ENCODE assay signal across 16 mouse cellular contexts in the genomic region with DNA sequence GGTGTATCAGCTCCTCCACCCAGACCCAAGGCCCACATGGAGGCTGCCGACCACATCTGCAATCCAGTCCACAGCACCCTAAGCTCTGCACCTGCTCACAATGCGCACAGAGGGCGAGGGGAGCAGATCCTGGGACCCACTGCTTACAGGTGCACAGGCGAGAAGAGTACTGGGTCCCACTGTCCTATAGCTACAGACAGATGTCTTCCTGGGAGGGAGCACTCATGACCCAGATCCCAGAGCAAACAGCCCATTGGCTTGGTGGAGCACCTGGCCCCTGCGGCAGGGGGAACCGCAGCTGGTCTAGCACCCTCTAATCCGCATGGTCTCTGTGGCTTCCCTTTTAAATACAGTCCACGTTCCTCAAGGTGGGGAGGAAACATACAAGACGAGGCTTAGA. TPM values are rescaled to one million over a fixed set of nuclear protein-coding genes. Genes with fewer than 3 reads are reported as not detected.
DNase-seq lines count a peak whose midpoint lies in the region; ATAC-seq and TF ChIP-seq lines count a peak whose summit lies in the region.
"Had no signal": no experiment of that assay in that cellular context is flagged by ENCODE, and none has a peak within 500 bp of the region (broad histone marks: within the 10 kb centered on the region; RNA-seq: fewer than 3 reads in every experiment).

No protein-coding gene starts in this region.

- peaks cover 15% of the 10 kb centered on the region for H3K36me3 ChIP-seq in forebrain, embryonic 15.5 days
- peaks cover 18% of the 10 kb centered on the region for H3K36me3 ChIP-seq in forebrain, embryonic 13.5 days (ENCODE audit: poor library complexity, severe bottlenecking)
- H3K36me3 ChIP-seq in heart, embryonic 13.5 days: peaks cover 49% of the 10 kb centered on the region
- peaks cover 20% of the 10 kb centered on the region for H3K36me3 ChIP-seq in lung, embryonic 14.5 days (ENCODE audit: insufficient read depth)
- H3K36me3 ChIP-seq in midbrain, embryonic 14.5 days (ENCODE audit: control insufficient read depth, insufficient read depth, low read length): peaks cover 18% of the 10 kb centered on the region

- 90% methylated on average over 9 of the region's 9 CpGs for WGBS in forebrain, embryonic 15.5 days
- WGBS in forebrain, embryonic 13.5 days: 90% methylated on average over 9 of the region's 9 CpGs
- WGBS in heart, embryonic 13.5 days: 78% methylated on average over 9 of the region's 9 CpGs
- whole genome bisulfite sequencing in lung, embryonic 14.5 days: 79% methylated on average over 9 of the region's 9 CpGs
- WGBS in midbrain, embryonic 14.5 days: 81% methylated on average over 9 of the region's 9 CpGs

- H3K9me3 ChIP-seq in forebrain, embryonic 15.5 days: no peaks in the 10 kb centered on the region
- H3K9me3 ChIP-seq in forebrain, embryonic 13.5 days (replicated peaks): no peaks in the 10 kb centered on the region
- H3K9me3 ChIP-seq in heart, embryonic 13.5 days: no peaks in the 10 kb centered on the region
- H3K9me3 ChIP-seq in lung, embryonic 14.5 days (ENCODE audit: low read depth, low read length): no peaks in the 10 kb centered on the region
- H3K9me3 ChIP-seq in midbrain, embryonic 14.5 days (ENCODE audit: control insufficient read depth, low read length): no peaks in the 10 kb centered on the region
- H3K9me3 ChIP-seq: embryonic facial prominence, embryonic 10.5 days; limb, embryonic 15.5 days had no signal

- H3K4me2 ChIP-seq in forebrain, embryonic 15.5 days (replicated peaks): no peak overlapping the region
- no peak overlapping the region for H3K4me2 ChIP-seq in forebrain, embryonic 13.5 days
- peak overlapping the region; percentile 65 for H3K4me2 ChIP-seq in heart, embryonic 13.5 days
- H3K4me2 ChIP-seq in lung, embryonic 14.5 days: no peak overlapping the region
- no peak overlapping the region for H3K4me2 ChIP-seq in midbrain, embryonic 14.5 days (ENCODE audit: low read length)
- H3K4me2 ChIP-seq: midbrain, embryonic 11.5 days had no signal

- peak overlapping the region; percentile 83; the same call in 1 of the 2 replicates for H3K27ac ChIP-seq in forebrain, embryonic 15.5 days (replicated peaks)
- no peak overlapping the region for H3K27ac ChIP-seq in forebrain, embryonic 13.5 days
- peak overlapping the region; percentile 96 for H3K27ac ChIP-seq in heart, embryonic 13.5 days (replicated peaks)
- H3K27ac ChIP-seq in lung, embryonic 14.5 days (ENCODE audit: low read depth): peak overlapping the region; percentile 20; the same call in 1 of the 2 replicates
- no peak overlapping the region for H3K27ac ChIP-seq in midbrain, embryonic 14.5 days (replicated peaks; ENCODE audit: low read depth, low read length)
- H3K27ac ChIP-seq: embryonic facial prominence, embryonic 10.5 days; macrophage; stomach, postnatal 0 days had no signal

- no peak for ATAC-seq in forebrain, embryonic 15.5 days (replicated peaks)
- ATAC-seq in forebrain, embryonic 13.5 days: no peak
- ATAC-seq in heart, embryonic 13.5 days (ENCODE audit: extremely low read depth, insufficient number of reproducible peaks, low FRiP score, low TSS enrichment): no peak
- no peak for ATAC-seq in lung, embryonic 14.5 days (ENCODE audit: insufficient read depth)
- ATAC-seq in midbrain, embryonic 14.5 days (ENCODE audit: low FRiP score, low TSS enrichment): no peak
- ATAC-seq: hindbrain, embryonic 16.5 days; intestine, postnatal 0 days had no signal

- no peaks in the 10 kb centered on the region for H3K27me3 ChIP-seq in forebrain, embryonic 15.5 days
- no peaks in the 10 kb centered on the region for H3K27me3 ChIP-seq in forebrain, embryonic 13.5 days
- no peaks in the 10 kb centered on the region for H3K27me3 ChIP-seq in heart, embryonic 13.5 days (replicated peaks)
- no peaks in the 10 kb centered on the region for H3K27me3 ChIP-seq in lung, embryonic 14.5 days (ENCODE audit: insufficient read depth, low read length)
- H3K27me3 ChIP-seq in midbrain, embryonic 14.5 days (ENCODE audit: control insufficient read depth, insufficient read depth, low read length): no peaks in the 10 kb centered on the region
- H3K27me3 ChIP-seq: limb, embryonic 15.5 days had no signal

- peaks cover 17% of the 10 kb centered on the region for H3K4me1 ChIP-seq in forebrain, embryonic 15.5 days
- H3K4me1 ChIP-seq in forebrain, embryonic 13.5 days: peaks cover 6% of the 10 kb centered on the region; the same call in 1 of the 2 replicates
- H3K4me1 ChIP-seq in heart, embryonic 13.5 days: peaks cover 66% of the 10 kb centered on the region
- peaks cover 6% of the 10 kb centered on the region for H3K4me1 ChIP-seq in lung, embryonic 14.5 days (ENCODE audit: insufficient read depth)
- no peaks in the 10 kb centered on the region for H3K4me1 ChIP-seq in midbrain, embryonic 14.5 days (ENCODE audit: control insufficient read depth, insufficient read depth, low read length)

- intact Hi-C loops in heart, postnatal 14 days (cut with DNase I): loop anchor here (2.0 kb wide), 1 partner anchor 19 kb away; no protein-coding TSS in a partner anchor

- no peak for TF ChIP-seq CTCF in lung, embryonic 14.5 days (IDR thresholded peaks at IDR 0.05; ENCODE audit: low read depth)

- no peak overlapping the region for H3K9ac ChIP-seq in forebrain, embryonic 15.5 days (replicated peaks)
- no peak overlapping the region for H3K9ac ChIP-seq in forebrain, embryonic 13.5 days
- peak overlapping the region; percentile 19; the same call in 1 of the 2 replicates for H3K9ac ChIP-seq in heart, embryonic 13.5 days
- H3K9ac ChIP-seq in lung, embryonic 14.5 days: no peak overlapping the region
- no peak overlapping the region for H3K9ac ChIP-seq in midbrain, embryonic 14.5 days (replicated peaks; ENCODE audit: low read length)
- H3K9ac ChIP-seq: limb, embryonic 15.5 days had no signal

- no peak for DNase-seq in heart, postnatal 14 days
- DNase-seq in lung, embryonic 14.5 days: no peak
- no peak for DNase-seq in lung, postnatal 36 days
- peak; percentile 60 to 83 for DNase-seq in thymus, postnatal 36 days
- DNase-seq in midbrain, embryonic 14.5 days: no peak
- DNase-seq: cerebellum, adult 11 months had no signal

- H3K4me3 ChIP-seq in forebrain, embryonic 15.5 days: no peak overlapping the region
- no peak overlapping the region for H3K4me3 ChIP-seq in forebrain, embryonic 13.5 days
- no peak overlapping the region for H3K4me3 ChIP-seq in heart, embryonic 13.5 days
- no peak overlapping the region for H3K4me3 ChIP-seq in lung, embryonic 14.5 days (ENCODE audit: low read depth, low read length)
- H3K4me3 ChIP-seq in midbrain, embryonic 14.5 days (replicated peaks; ENCODE audit: low read depth, low read length): no peak overlapping the region
- H3K4me3 ChIP-seq: embryonic facial prominence, embryonic 10.5 days; limb, embryonic 15.5 days had no signal

RNA-seq across cellular contexts. Expression of a gene that starts 21.7 kb away (rescaled TPM):
- polyA plus RNA-seq in forebrain, embryonic 15.5 days (2015; fragmentation: Nextera tagmentation; extraction: Ambion mirVana): 37.5 and 40.8 TPM in 2 replicates
- polyA plus RNA-seq in forebrain, embryonic 13.5 days (2015; fragmentation: Nextera tagmentation; extraction: Ambion mirVana): 29.4 and 31.3 TPM in 2 replicates
- 65.8 and 72.7 TPM in 2 replicates for polyA plus RNA-seq in heart, embryonic 13.5 days (2015; fragmentation: Nextera tagmentation; extraction: Ambion mirVana)
- 10 to 100 TPM; 52.8 to 55.6 TPM for total RNA-seq in heart, postnatal 14 days (2021)
- 77.3 and 78.3 TPM in 2 replicates for polyA plus RNA-seq in lung, embryonic 14.5 days (2014; fragmentation: Nextera tagmentation; extraction: Ambion mirVana)
- 32.2 and 36.6 TPM in 2 replicates for polyA plus RNA-seq in midbrain, embryonic 14.5 days (2014; fragmentation: Nextera tagmentation; extraction: Ambion mirVana)

RNA-seq across cellular contexts. Expression of a gene that starts 35.2 kb away (rescaled TPM):
- polyA plus RNA-seq in forebrain, embryonic 15.5 days (2015; fragmentation: Nextera tagmentation; extraction: Ambion mirVana): 0.79 and 0.97 TPM in 2 replicates
- 1.2 and 1.3 TPM in 2 replicates for polyA plus RNA-seq in forebrain, embryonic 13.5 days (2015; fragmentation: Nextera tagmentation; extraction: Ambion mirVana)
- polyA plus RNA-seq in heart, embryonic 13.5 days (2015; fragmentation: Nextera tagmentation; extraction: Ambion mirVana): 1.7 and 2.0 TPM in 2 replicates
- total RNA-seq in heart, postnatal 14 days (2021): 1 to 10 TPM; 6.2 to 6.9 TPM
- 3.3 and 4.3 TPM in 2 replicates for polyA plus RNA-seq in lung, embryonic 14.5 days (2014; fragmentation: Nextera tagmentation; extraction: Ambion mirVana)
- polyA plus RNA-seq in midbrain, embryonic 14.5 days (2014; fragmentation: Nextera tagmentation; extraction: Ambion mirVana): 1.0 and 1.2 TPM in 2 replicates

RNA-seq across cellular contexts. Expression of a gene that starts 53.5 kb away (rescaled TPM):
- 25.8 and 29.5 TPM in 2 replicates for polyA plus RNA-seq in forebrain, embryonic 15.5 days (2015; fragmentation: Nextera tagmentation; extraction: Ambion mirVana)
- polyA plus RNA-seq in forebrain, embryonic 13.5 days (2015; fragmentation: Nextera tagmentation; extraction: Ambion mirVana): 24.9 and 29.6 TPM in 2 replicates
- polyA plus RNA-seq in heart, embryonic 13.5 days (2015; fragmentation: Nextera tagmentation; extraction: Ambion mirVana): 12.2 and 12.7 TPM in 2 replicates
- 10 to 100 TPM; 10.4 to 10.6 TPM for total RNA-seq in heart, postnatal 14 days (2021)
- 15.2 and 18.4 TPM in 2 replicates for polyA plus RNA-seq in lung, embryonic 14.5 days (2014; fragmentation: Nextera tagmentation; extraction: Ambion mirVana)
- 26.0 and 28.2 TPM in 2 replicates for polyA plus RNA-seq in midbrain, embryonic 14.5 days (2014; fragmentation: Nextera tagmentation; extraction: Ambion mirVana)

Comparison
In these comparisons a context has a peak if more than half of its experiments do, and no peak if none do; other contexts are left out.
1. H3K27ac ChIP-seq: peak in forebrain, embryonic 15.5 days (single experiment), heart, embryonic 13.5 days (single experiment) and lung, embryonic 14.5 days (single experiment); none in forebrain, embryonic 13.5 days (single experiment) and midbrain, embryonic 14.5 days (single experiment).
2. DNase-seq: peak in thymus, postnatal 36 days (2 of 2); none in heart, postnatal 14 days (0 of 2), lung, embryonic 14.5 days (single experiment), lung, postnatal 36 days (single experiment) and midbrain, embryonic 14.5 days (single experiment).